Mouse (Mus musculus) spleen, embryonic (tissue): ENCODE measurements around the gene Omp.

Experiments used
- CTCF ChIA-PET: fragments of 350-600 bp; sonication (Branson Sonifier 250); formaldehyde crosslinking; loops from one replicate; lab custom pipeline; 2022; lab: Charles Lee

Gene Omp

DNA sequence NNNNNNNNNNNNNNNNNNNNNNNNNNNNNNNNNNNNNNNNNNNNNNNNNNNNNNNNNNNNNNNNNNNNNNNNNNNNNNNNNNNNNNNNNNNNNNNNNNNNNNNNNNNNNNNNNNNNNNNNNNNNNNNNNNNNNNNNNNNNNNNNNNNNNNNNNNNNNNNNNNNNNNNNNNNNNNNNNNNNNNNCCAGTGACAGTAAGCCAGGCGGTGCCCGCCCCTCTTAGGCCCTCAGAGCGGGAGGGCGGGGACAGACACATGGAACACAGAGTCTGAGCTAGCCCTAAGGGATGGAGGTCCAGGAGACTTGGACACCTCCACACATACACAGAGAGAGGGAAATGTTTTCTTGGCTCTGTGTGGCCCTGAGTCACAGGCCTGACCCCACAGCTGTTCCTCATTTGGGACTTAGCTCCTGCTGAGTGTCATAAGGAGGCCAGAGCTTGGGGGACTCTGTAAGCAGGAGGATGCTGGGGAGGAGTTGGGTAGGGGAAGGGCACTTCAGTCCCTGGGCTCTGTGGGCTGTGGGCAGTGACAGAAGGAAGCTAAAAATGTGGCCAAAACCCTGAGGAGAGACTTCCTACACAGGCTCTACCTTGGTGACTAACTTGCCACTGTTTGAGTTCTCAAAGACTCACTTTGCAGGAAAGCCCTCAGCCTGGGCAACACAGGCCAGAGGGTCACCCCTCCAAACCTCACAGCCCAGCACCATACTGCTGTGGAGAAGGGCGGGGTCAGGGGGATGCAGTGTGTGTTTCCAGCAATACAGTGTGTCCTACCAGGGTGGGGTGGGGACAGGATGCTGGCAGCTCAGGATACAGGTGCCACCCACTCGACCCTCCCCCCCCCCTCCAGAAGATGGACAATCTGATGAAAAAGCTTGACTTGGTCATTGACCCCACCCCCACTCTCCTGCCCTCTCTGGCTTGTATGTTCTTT is 26.1 kb upstream of the Omp start:
- CTCF ChIA-PET: interaction anchor here (0.9 kb wide), 1 partner anchor 9 kb away, joined by 7 read pairs; no protein-coding TSS in a partner anchor

DNA sequence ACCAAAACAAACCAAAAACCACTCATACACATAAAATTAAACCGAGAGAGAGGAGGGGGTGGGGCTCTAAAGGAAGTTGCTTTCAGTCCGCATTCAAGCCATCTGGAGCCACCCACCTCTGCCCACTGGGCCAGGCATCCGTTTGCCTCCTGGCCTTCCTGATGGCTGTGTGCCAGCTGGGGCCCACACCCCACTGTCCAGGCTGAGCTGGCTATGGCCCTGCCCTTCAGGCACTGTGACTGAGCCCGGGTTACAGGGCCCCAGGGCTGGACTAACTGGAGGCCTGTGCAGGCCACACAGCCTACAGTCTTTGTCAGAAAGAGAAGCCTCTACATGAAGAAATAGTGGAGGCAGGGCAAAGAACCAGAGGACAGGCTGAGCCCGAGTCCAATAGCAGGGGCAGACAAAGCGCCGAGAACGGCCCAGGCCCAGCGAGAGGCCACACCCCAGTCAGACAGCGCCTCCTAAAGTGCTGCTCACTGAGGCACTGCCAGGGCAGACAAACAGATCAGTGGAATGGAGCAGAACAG is 19.8 kb upstream of the Omp start:
- CTCF ChIA-PET: interaction anchor here (0.7 kb wide), 1 partner anchor 33 kb away, joined by 4 read pairs; no protein-coding TSS in a partner anchor

DNA sequence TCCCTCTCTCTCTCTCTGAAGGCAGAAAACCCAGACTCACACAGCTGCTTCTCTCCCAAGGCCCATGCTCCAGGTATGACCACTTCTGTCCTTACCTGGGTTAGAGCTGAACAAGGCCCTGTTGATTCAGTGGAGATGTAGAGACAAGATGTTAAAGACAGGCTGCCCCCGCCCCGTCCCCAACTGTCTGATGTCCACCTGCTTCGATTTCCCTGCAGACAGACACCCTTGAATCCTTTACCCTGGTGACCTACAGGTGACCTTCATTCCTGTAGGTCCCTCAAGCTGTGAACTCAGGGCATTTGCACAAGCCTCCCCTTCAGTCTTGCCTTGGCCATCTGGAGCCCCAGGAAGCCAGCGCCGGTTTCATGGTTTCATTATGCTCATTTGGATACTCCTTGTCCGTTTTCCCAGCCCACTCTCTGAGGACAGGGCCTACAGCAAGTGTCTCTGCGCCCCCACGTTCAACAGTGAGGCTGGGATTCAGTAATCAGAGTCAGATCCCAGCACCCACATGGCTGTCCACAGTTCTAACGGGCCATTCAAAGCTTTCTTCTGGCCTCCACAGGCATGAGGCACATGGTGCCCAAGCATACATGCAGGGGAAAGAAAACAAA is 19.2 kb upstream of the Omp start:
- CTCF ChIA-PET: interaction anchor here (0.7 kb wide), 1 partner anchor 33 kb away, joined by 4 read pairs; no protein-coding TSS in a partner anchor

DNA sequence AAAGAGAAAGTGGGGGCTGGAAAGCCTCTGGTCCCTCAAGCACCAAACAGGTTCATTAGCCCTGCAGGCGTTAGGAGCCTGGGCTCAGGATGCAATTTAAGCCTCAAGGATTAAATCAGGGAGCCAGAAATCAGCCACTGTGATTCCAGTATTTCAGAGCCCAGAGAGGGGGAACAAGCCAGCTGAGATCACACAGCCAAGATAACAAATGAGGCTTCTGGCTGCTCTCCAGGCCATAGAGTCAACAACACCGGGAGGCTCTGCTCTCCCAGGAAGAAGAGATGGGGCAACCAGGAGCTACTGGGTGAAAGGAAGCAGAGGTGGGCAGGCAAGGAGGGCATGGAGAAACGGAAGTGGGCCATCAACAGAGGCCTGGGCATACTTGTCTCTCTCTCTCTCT is 18.4 kb upstream of the Omp start:
- CTCF ChIA-PET: no interaction called here

DNA sequence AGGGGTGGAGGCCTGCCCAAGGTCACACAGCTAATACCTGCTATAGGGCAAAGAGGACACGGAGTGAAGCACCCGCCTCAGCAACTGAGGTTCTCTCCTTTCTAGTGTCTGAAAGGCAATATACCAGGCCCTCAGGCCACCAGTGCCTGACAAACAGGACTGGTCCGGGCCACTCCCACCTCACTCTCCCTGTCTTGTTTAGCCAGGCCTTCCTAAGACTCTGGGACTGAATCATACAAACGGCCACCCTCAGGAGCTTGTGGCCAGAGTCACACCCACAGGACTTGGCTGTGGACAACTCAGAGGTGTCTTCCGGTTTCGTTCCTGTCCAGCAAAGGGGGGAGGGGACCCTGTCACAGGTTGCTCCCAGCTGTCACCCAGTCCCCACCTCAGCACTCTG is 16.9 kb upstream of the Omp start:
- CTCF ChIA-PET: interaction anchor here (0.6 kb wide), 1 partner anchor 9 kb away, joined by 7 read pairs; no protein-coding TSS in a partner anchor

DNA sequence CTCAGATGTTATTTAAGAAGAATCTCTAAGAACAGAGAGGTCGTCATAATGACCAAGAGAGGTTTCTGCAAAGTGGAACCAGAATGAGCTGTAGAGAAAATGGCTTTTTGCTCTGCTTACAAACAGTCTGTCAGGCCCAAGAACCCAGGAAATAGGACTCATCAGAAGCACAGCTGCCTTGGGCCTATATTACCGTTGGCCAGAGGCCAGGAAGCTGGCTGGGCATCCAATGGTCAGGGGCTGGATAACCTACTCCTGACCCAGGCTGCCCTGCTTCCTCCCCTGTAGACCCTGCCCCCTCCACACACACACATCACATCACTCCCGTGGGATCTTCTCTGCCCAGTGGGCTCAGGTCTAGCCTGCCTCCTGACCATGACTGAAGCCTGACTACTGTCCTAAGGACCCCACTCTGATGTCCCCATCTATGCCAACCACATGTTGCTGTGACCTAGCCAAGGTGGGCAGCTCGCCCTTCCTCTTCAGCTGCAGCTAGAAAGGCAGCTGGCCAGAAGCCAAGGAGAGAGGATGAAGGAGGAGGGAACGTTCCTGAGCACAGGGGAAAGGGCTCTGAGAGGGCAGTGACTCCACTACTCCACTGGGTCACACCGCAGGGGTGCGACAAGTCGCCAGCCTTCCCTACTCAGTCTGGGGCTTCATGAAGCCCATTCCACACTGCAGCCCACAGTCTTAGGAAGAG is 14.9 kb upstream of the Omp start:
- CTCF ChIA-PET: no interaction called here

DNA sequence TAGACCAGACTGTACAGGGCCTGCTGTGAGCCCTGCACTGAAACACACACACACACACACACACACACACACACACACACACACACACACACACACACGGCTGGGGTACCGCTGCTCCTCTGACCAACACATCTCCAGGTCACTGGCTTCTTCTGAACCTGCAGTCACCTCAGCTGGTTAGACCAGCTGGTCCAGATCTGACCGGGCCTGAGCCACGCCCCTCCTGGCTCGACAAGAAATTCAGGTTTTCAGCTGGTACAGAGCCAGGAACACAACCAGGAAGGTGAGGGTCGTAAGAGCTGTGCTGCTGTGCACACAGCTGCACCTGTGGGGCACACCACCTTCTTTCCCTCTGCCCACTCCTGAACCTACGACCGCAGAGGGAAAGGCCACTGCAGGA is 13.2 kb upstream of the Omp start:
- CTCF ChIA-PET: no interaction called here

DNA sequence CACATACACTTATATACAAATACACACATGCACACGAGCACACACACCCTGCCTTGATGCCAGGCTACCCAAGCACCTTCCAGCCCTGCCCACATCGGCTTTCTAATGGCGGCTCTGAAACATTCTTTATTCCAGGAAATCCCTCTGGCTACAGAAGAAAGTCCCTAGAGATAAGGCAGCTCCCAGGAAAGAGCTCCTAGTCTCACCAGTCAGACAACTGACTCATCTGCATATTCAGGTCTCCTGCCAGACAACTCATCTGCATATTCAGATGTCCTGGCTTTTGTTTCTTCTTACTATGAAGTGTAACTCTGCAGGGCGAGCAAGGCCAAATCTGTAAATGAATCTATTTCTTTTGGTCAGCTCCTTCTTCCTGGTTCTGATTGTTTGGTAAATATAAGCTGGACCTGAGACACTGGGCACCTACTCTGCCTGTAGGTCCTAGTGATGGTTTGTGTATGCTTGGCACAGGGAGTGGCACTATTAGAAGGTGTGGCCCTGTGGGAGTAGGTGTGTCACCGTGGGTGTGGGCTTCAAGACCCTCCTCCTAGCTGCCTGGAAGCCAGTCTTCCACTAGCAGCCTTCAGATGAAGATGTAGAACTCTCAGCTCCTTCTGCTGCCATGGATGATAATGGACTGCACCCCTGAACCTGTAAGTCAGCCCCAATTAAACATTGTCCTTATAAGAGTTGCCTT is 12.5 kb upstream of the Omp start:
- CTCF ChIA-PET: no interaction called here

DNA sequence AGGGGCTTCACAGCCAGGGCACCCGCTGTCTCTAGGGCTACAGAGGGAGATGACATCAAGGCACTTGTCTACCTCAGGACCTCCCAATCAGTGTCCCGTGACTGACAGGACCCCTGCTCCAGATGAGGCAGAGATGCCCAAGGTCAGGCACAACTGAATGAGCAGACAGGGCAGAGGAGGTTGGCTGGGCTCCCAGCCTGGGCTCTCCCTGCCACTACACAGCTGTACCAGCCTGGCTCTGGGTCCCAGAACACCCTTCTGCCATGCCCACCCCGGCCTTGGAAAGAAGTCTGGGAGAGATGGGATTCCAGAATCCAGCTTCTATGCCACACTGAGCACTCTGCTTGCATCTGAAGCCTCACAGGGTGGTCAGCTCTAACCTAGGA is 11.0 kb upstream of the Omp start:
- CTCF ChIA-PET: interaction anchor here (0.6 to 2.1 kb wide), 4 partner anchors 21 to 1836 kb away, joined by 3 to 9 read pairs (median 6); no protein-coding TSS in a partner anchor

DNA sequence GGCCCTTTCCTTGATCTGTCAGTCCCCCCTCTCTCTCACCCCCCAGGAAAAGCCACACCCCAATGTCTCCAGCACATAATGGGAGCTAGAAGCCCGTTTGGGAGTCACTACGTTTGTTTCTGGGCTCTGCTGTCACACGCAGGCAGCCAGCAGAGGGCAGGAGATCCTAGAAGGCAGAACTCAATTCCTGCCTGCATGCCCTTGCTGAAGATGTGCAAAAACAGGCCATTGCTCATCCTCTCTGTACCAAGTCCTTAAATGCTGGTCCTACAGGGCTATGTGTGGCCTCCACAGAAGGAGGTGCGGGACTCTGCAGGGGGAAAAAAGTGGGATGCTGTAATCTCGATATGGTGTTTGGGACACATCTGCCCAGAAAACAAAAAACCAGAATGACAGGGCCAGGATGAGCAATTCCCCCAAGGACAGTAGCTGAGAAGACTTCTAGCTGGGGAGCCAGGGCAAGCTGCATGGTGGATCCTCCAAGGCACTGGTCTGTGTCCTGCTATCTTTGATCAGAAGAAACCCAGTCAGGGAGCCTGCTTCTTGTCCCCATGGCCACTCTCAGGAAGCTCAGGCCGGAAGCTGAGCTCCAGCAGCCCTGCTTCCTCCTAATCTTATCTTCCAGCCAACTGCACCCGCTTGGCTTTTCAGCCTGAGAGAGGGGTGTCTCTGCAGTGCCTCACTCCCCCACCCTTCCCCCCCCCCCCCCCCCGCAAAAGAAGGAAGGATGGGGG is 10.4 kb upstream of the Omp start:
- CTCF ChIA-PET: interaction anchor here (0.6 to 2.1 kb wide), 6 partner anchors 10 to 1837 kb away, joined by 3 to 9 read pairs (median 4); partner anchors contain the start of gene Omp

DNA sequence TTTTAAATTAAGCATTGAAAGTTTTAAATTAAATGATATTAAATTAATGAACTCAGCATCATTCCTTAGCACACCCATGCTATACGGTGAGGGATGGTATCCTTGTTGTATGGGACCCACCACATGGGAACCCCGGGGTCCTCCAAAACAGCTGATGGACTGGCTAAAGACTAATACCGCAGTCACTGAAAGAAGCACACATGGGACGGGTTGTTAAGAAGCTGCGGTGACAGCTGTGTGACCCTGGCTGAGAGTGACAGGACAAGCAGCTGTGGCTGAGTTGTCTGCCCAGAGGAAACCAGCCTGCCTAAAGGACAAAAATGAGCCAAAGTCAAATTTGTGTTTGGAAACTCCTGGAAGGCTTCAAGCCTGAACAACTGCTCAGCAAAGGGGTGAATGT is 8.6 kb upstream of the Omp start:
- CTCF ChIA-PET: no interaction called here

DNA sequence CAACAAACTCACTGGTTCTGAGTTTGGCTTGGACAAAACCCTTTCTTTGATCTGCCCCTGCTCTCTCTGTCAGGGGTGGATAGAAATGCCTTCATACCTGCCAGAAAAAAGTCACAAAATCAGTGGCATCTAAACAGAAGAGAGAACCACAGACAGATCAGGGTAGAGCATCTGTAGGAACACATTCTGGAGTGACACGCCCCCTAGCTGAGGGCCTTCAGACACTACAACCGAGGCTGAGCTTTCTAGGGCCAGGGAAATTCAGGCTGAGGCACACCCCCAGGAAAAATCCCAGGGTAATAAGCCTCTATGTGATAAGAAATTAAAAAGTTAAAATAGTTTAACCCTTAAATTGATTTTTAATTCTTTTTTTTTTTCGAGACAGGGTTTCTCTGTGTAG is 8.0 kb upstream of the Omp start:
- CTCF ChIA-PET: no interaction called here

DNA sequence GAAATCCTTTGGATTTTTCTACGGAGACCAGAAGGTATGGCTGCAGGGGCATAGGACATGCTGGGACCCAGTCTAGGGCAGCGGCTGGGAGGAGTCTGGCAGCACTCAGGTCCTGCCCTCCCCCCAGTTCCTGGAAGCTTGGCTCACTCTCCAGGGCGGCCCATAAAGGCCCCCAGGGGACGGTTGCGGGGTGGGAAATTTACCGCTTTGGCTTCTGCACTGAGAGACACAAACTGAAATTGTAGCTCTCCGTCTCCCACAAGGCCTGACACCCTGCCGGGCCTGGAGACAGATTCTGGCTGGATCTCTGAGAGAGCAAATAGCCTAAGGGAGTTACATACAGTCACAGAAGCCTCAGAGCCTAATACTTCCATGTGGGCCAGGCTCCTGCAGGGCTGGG is 7.1 kb upstream of the Omp start:
- CTCF ChIA-PET: no interaction called here

DNA sequence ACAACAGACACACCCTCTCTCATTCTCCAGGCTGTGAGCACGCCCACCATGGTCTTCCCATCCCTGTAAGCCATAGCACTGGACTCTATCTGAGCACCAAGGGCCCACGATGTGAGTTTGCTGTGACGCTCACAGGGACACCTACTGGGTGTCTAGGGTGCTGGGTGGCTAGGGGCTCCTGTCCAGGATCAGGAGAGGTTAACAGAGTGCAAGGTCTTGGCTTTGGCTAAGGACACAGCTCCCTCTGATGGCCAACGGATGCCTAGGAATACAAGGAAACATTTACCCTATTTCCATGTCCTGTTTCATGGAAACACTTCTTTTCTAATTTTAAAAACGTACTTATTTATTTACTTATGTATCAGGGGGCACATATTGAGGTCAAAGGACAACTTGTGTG is 5.2 kb upstream of the Omp start:
- CTCF ChIA-PET: no interaction called here

DNA sequence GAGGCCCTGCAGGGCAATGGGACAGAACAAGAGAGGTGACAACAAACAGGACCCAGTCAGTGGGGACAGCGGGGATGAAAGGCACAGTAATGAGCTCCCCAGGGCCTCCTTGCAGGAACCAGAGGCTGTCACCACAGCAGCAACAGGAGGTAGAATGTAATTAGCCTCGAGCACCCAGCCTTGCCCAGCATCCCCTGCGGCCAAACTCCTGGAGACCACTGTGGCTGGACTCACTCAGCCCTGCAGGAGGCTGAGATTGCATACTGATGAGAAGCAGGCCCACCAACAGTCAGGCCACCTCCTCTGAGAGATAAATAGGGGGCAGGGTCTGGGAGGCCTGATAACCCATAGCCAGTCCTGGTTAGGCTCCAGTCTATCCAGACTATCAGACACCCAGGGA is 4.5 kb upstream of the Omp start:
- CTCF ChIA-PET: no interaction called here

DNA sequence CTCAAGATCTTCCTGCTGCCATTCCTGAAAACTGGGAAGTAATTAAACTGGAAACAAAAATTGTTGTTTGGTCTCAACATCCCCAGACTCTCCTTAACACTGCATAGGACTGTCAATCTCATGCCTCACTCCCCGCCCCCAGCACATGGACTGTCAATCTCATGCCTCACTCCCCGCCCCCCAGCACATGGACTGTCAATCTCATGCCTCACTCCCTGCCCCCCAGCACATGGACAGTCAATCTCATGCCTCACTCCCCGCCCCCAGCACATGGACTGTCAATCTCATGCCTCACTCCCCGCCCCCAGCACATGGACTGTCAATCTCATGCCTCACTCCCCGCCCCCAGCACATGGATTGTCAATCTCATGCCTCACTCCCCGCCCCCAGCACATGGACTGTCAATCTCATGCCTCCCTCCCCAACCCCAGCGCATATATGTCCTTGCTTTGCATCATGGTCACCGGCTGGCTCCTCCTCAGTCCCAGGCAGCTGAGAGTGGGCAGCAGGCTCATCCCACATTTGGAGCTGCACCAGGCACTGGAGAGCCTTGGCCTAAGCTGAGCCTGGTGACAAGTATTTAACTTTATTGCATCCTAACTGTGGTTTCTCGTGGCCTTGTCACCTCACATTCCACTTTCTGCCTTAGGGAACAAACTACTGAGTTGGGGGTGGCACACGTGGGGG is 3.6 kb upstream of the Omp start:
- CTCF ChIA-PET: no interaction called here

DNA sequence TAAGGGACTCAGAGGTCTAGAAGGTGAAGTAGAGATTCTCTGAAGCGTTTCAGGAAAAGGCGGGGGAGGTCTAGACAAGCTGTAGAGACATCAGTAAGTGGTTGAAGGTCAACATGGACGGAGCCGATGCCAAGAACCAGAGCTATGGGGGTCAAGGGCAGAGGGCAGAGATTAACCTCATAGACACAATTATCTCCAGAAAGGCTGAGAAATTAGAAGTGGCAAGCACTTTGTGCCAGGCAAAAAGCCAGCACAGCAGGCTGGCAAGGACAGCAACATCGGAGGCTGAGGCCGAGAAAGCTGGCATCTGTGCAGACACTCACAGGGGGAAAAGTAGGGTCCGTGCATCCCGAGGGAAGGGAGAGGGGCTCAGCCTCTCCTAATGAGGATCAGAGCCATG is 2.5 kb upstream of the Omp start:
- CTCF ChIA-PET: no interaction called here

DNA sequence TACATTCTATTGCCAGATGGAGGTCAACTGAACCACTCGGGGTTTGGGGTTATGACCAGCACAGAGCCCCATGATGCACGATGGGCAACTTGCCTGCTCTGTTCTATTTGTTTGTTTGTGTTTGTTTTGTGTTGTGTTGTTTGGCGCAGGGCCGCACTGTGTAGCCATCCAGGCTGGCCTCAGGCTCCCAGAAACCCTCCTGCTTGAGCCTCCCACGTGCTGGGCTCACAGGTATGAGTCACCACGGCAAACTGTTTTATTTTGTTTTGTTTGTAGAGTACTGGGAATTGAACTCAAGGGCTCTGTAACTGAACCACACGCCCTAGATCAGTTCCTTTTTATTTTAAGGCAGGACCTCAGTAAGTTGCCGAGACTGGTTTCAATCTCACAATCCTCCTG is 1.1 kb upstream of the Omp start:
- CTCF ChIA-PET: no interaction called here

DNA sequence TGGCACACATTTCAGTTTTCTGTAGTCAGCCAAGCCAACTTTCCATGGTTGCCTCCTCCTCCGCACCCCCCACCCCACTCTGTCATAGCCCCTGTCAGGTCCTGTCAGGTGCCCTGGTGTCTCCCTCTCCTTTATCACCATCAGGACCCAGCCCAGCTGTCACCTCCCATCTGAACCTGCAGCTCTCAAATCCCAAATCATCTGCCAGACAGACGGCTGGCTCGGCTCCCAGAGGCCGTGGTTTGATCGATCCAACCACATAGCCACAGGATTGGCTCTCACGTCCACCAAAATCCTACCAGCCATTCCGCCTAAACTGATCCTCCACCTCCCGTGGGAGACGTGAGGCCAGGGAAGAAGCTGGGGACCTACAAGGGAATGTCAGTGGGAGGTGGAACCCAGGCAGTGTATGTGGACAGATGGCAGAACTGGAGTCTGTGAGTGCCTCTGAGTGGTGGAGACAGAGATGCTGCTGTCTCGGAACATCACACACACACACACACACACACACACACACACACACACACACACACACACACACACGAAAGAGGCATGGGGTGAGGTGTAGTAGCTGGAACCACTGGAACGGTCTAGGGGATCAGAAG is 642 bp upstream of the Omp start:
- CTCF ChIA-PET: no interaction called here

DNA sequence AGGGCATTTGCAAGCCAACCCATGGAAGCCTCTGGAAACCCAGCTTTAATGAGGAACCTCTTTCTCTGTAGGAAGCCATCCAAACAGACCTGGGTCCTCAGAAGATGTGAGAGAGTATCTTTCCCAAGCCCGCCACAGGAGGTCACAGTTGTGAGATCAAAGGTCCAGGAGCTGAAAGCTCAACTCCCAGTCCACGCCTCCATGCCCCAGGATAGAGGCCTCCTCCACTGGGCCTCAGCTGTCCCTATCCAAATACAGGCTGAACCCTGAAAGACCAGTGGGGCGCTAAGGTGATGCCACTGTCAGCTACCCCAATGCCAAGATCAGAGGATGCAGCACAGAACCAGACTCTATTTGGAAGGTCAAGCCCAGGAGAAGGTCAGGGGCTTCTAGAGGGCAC is 2.7 kb downstream of the Omp start:
- CTCF ChIA-PET: no interaction called here
